In genomic region chr19:57589516-57589915, GRCm38 (mm10) we compare ENCODE assay signal across 23 mouse cellular contexts.
"Had no signal": no experiment of that assay in that cellular context is flagged by ENCODE, and none has a peak within 500 bp of the region (broad histone marks: within the 10 kb centered on the region; RNA-seq: fewer than 3 reads in every experiment).

No protein-coding gene starts in this region.

- H3K36me3 ChIP-seq: kidney, embryonic 15.5 days; limb, embryonic 12.5 days; limb, embryonic 15.5 days; neural tube, embryonic 12.5 days; neural tube, embryonic 15.5 days; stomach, embryonic 15.5 days had no signal

- H3K9me3 ChIP-seq: kidney, embryonic 15.5 days; limb, embryonic 12.5 days; limb, embryonic 15.5 days; neural tube, embryonic 12.5 days; neural tube, embryonic 15.5 days; stomach, embryonic 15.5 days had no signal

- H3K9ac ChIP-seq: kidney, embryonic 15.5 days; limb, embryonic 12.5 days; limb, embryonic 15.5 days; liver, embryonic 14.5 days; liver, postnatal 0 days; neural tube, embryonic 12.5 days; neural tube, embryonic 15.5 days; stomach, embryonic 15.5 days had no signal

- DNase-seq: kidney, adult 11 months; kidney, adult 8-10 months; kidney, postnatal 10 days; kidney, postnatal 36 days; layer of hippocampus, postnatal 36 days; left cerebral cortex, postnatal 4 days; liver, postnatal 0 days; midbrain, embryonic 14.5 days; retina, postnatal 1 day; right cerebral cortex, postnatal 25 days; spleen, adult 18-20 months; thymus, postnatal 25 days had no signal

- H3K27me3 ChIP-seq: kidney, embryonic 15.5 days; limb, embryonic 12.5 days; limb, embryonic 15.5 days; neural tube, embryonic 12.5 days; neural tube, embryonic 15.5 days; stomach, embryonic 15.5 days had no signal

- ATAC-seq: inflammation-experienced regulatory T-cells, adult 6 months; liver, postnatal 0 days had no signal

- H3K4me2 ChIP-seq: kidney, embryonic 15.5 days; limb, embryonic 12.5 days; limb, embryonic 15.5 days; liver, embryonic 11.5 days; neural tube, embryonic 12.5 days; neural tube, embryonic 15.5 days; stomach, embryonic 15.5 days had no signal

- H3K4me1 ChIP-seq: limb, embryonic 15.5 days; neural tube, embryonic 12.5 days; neural tube, embryonic 15.5 days had no signal

- H3K27ac ChIP-seq: kidney, embryonic 15.5 days; left cerebral cortex, adult 2 months; limb, embryonic 12.5 days; limb, embryonic 15.5 days; liver, embryonic 14.5 days; macrophage; neural tube, embryonic 12.5 days; neural tube, embryonic 15.5 days; stomach, embryonic 15.5 days had no signal

- H3K4me3 ChIP-seq: kidney, embryonic 15.5 days; left cerebral cortex, adult 2 months; limb, embryonic 12.5 days; limb, embryonic 15.5 days; neural tube, embryonic 12.5 days; neural tube, embryonic 15.5 days; stomach, embryonic 15.5 days had no signal
